Mouse (Mus musculus) adrenal gland, adult 18-20 months (tissue): ENCODE data around the gene Zbp1. TPM values are rescaled to one million over a fixed set of nuclear protein-coding genes. Genes with fewer than 3 reads are reported as not detected.

Experiments
- DNase-seq, 2 experiments: peaks; one replicate each; pipeline ENCODE4 v3.0.0; 2021 to 2022; ENCODE audit warnings: low spot score in 2 of 2
- total RNA-seq, 2 experiments: library from RNA; stranded (reverse); gene quantifications; 1 replicate in 1 of 2; 2 replicates in 1 of 2; pipeline ENCODE4 v1.2.3; 2021

The Zbp1 gene
- total RNA-seq, 2 experiments from 2014 or later = 2.7 to 3.5 TPM

- DNase-seq = no peak
These were observed 60.2 kb downstream of the Zbp1 start for GRCm38 (mm10) chr2:173158390-173159055.

GRCm38 (mm10) chr2:173157871-173158270, 60.9 kb downstream of the Zbp1 start:
- no peak for DNase-seq

GRCm38 (mm10) chr2:173157376-173157775, 61.3 kb downstream of the Zbp1 start:
- DNase-seq = no peak

GRCm38 (mm10) chr2:173156923-173157322, 61.8 kb downstream of the Zbp1 start:
- DNase-seq = no peak

Other genes starting within 250 kb of the Zbp1 start
- not detected for gene Spo11, start 241.2 kb downstream of the Zbp1 start, total RNA-seq
- 10 to 100 TPM; 54.5 to 67.4 TPM for gene Rae1, start 218.8 kb downstream of the Zbp1 start, total RNA-seq
- 10 to 100 TPM; 14.8 to 21.2 TPM for gene Rbm38, start 198.4 kb downstream of the Zbp1 start, total RNA-seq
- not detected for gene Ctcfl, start 99.4 kb downstream of the Zbp1 start, total RNA-seq
- gene Pck1, start 65.9 kb downstream of the Zbp1 start, total RNA-seq = 1,000 to 10,000 TPM in 1 of 2 experiments, 100 to 1,000 TPM in 1; 776 to 1,425 TPM
- gene Pmepa1, start 57.6 kb upstream of the Zbp1 start, total RNA-seq = 10 to 100 TPM; 39.1 to 86.4 TPM